Mouse (Mus musculus) hindbrain, embryonic 14.5 days (tissue): ENCODE measurements around the gene Sesn1. TPM values are rescaled to one million over a fixed set of nuclear protein-coding genes. Genes with fewer than 3 reads are reported as not detected.

Experiments
- ATAC-seq: fragments of 200-750 bp; cut with Nextera tagmentation; 2 replicates; pipeline ENCODE4 v1.8.0; 2017; ENCODE audit warnings: moderate number of reproducible peaks, mild to moderate bottlenecking, moderate TSS enrichment, moderate library complexity; ENCODE audit not compliant: low FRiP score
- DNase-seq: peaks from one replicate; pipeline ENCODE4 v3.0.0-alpha.2; 2015; ENCODE audit warnings: low spot score
- H3K27ac ChIP-seq: fragments of 300-500 bp; sonication (generic); 2 replicates; pipeline ENCODE4 v1.5.1; 2014; ENCODE audit warnings: mild to moderate bottlenecking, moderate library complexity
- H3K27me3 ChIP-seq: fragments of 300-500 bp; sonication (generic); 2 replicates; pipeline ENCODE4 v1.6.1; 2014; ENCODE audit warnings: mild to moderate bottlenecking, low read length, mixed read lengths; ENCODE audit not compliant: control insufficient read depth, insufficient read depth
- H3K36me3 ChIP-seq: fragments of 300-500 bp; sonication (generic); replicated peaks from 2 replicates; pipeline ENCODE4 v1.6.1; 2014; ENCODE audit not compliant: control insufficient read depth, insufficient read depth
- H3K4me1 ChIP-seq: fragments of 300-500 bp; sonication (generic); replicated peaks from 2 replicates; pipeline ENCODE4 v1.6.1; 2014; ENCODE audit warnings: antibody characterized with exemption, low read length, mixed read lengths; ENCODE audit not compliant: control insufficient read depth, insufficient read depth
- H3K4me2 ChIP-seq: fragments of 300-500 bp; sonication (generic); replicated peaks from 2 replicates; pipeline ENCODE4 v1.6.1; 2014; ENCODE audit warnings: mild to moderate bottlenecking, moderate library complexity
- H3K4me3 ChIP-seq: fragments of 300-500 bp; sonication (generic); replicated peaks from 2 replicates; pipeline ENCODE4 v1.5.1; 2014; ENCODE audit warnings: mild to moderate bottlenecking, low read length
- H3K9ac ChIP-seq: fragments of 300-500 bp; sonication (generic); 2 replicates; pipeline ENCODE4 v1.6.1; 2014
- H3K9me3 ChIP-seq: fragments of 300-500 bp; sonication (generic); 2 replicates; pipeline ENCODE4 v1.6.1; 2016; ENCODE audit warnings: low read length; ENCODE audit not compliant: control insufficient read depth
- WGBS: fragments of 180-500 bp; shearing (Covaris S2); extraction: QIAGEN DNeasy Blood & Tissue Kit; methylation state at CpG from one replicate; pipeline ENCODE4 v1.1.7; 2014; 5-methylcytosine and 5-hydroxymethylcytosine counted together
- polyA plus RNA-seq: library from polyadenylated mRNA; unstranded; fragments of >200 nt; fragmentation: Nextera tagmentation; extraction: Ambion mirVana; gene quantifications from 2 replicates; pipeline ENCODE4 v1.2.1, GENCODE M21; 2014

The Sesn1 gene
- polyA plus RNA-seq, 1 experiment from 2014 or later, result 37.1 TPM

- Histone ChIP-seq H3K9me3 (no peaks in the 10 kb centered on the region), H3K36me3 (peaks cover 41% of the 10 kb centered on the region), H3K27ac (peak overlapping the region; percentile 47; the same call in 1 of the 2 replicates), H3K27me3 (no peaks in the 10 kb centered on the region), H3K9ac (no peak overlapping the region), H3K4me2 (no peak overlapping the region), H3K4me3 (no peak overlapping the region), H3K4me1 (0 out of 2 replicates have a peak, but pooled peaks cover 3% of the 10 kb centered on the region)
- ATAC-seq, result peak; percentile 68; the same call in 1 of the 2 replicates
- WGBS, result 44% methylated on average over 6 of the region's 6 CpGs
- no peak for DNase-seq
Observed at GRCm38 (mm10) chr10:41908899-41909298, 99.2 kb downstream of the Sesn1 start.

DNA sequence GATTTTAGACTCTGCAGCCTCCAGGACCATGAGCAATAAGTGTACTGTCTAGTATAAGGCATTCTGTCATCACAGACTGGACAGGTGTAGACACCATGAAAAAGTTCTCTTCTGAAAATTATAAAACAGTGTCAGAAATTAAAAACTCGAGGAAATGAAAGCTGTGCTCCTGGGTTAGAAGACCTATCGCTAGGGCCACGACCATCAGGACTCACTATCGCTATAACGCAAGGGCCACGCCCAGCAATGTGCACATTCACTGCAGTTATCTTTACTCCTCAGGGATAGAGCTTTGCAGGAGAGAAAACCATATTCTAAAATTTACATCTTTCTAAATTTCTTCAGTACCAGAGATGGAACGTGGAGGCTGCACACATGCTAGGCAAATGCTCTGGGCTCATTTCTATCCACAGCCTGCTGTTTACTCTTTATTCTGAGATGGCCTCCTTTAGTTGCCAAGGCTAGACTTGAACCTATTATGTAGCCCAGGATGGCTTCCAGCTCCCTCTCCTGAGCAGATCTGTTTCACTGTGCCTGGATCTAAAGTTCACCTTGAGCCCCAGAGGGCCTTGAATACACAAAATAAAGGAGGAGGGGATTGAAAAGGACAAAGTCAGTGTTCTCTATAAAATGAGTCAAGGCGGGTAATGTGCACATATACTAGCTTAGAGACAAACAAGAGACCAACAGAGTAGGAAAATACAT, 102.7 kb downstream of the Sesn1 start:
- DNase-seq, result no peak
- WGBS, result 95% methylated on average over 8 of the region's 8 CpGs
- Histone ChIP-seq H3K27ac (no peak overlapping the region), H3K9me3 (no peaks in the 10 kb centered on the region), H3K9ac (no peak overlapping the region), H3K27me3 (no peaks in the 10 kb centered on the region), H3K4me2 (no peak overlapping the region), H3K4me1 (0 out of 2 replicates have a peak, but pooled peaks cover 3% of the 10 kb centered on the region), H3K36me3 (peaks cover 8% of the 10 kb centered on the region), H3K4me3 (no peak overlapping the region)
- ATAC-seq, result no peak

GRCm38 (mm10) chr10:41926726-41927125, 117.0 kb downstream of the Sesn1 start:
- H3K9me3 ChIP-seq, result no peaks in the 10 kb centered on the region
- H3K9ac ChIP-seq, result no peak overlapping the region
- H3K27me3 ChIP-seq, result no peaks in the 10 kb centered on the region
- DNase-seq, result no peak
- no peaks in the 10 kb centered on the region for H3K36me3 ChIP-seq
- H3K4me2 ChIP-seq, result no peak overlapping the region
- WGBS, result 67% methylated on average over 14 of the region's 14 CpGs
- H3K27ac ChIP-seq, result no peak overlapping the region
- peak; percentile 41; the same call in 1 of the 2 replicates for ATAC-seq
- no peak overlapping the region for H3K4me3 ChIP-seq
- peaks cover 7% of the 10 kb centered on the region for H3K4me1 ChIP-seq

DNA sequence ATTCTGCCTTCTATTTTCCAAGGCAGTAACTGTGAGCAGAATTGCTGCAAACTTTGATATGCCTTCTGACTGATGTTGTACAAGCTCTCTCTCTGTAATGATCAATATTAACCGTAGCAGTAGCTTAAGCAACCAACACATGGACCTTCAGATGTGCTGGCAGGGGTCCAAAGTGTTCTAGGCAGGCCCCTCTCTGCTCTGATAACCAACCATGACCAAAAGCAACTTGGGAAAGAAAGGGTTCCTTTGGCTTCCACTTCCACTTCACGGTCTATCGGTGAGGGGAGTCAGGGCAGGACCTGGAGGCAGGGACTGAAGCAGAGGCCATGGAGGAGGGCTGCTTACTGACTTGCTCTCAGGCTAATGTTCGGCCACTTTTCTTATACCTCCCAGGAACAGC, 121.2 kb downstream of the Sesn1 start:
- ATAC-seq, result no peak
- Histone ChIP-seq H3K36me3 (no peaks in the 10 kb centered on the region), H3K4me3 (no peak overlapping the region), H3K27me3 (no peaks in the 10 kb centered on the region), H3K9me3 (no peaks in the 10 kb centered on the region), H3K9ac (no peak overlapping the region), H3K4me2 (no peak overlapping the region), H3K27ac (no peak overlapping the region), H3K4me1 (peaks cover 19% of the 10 kb centered on the region)
- WGBS, result 45% methylated on average over 4 of the region's 4 CpGs
- no peak for DNase-seq

DNA sequence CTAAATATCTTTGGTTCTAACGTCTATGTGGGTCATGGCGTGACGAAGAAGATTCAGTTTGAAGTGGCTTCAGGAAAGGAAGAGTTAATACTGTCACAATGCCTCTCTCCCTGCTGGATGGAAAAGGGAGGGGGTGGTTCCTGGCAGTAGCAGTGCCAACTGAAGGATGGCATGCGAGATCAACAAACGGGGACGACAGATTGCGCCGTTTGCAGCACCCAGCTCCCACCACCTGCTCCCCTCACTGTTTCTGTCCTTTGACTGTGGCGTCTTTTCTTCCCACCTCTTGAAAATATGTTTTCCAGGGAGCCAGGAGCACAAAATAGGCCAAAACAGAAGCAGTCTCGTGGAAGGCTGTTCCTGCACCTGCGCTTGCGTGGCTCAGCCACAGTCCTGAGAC, 122.2 kb downstream of the Sesn1 start:
- H3K27ac ChIP-seq, result peak overlapping the region; percentile 78
- WGBS, result 51% methylated on average over 12 of the region's 12 CpGs
- H3K27me3 ChIP-seq, result no peaks in the 10 kb centered on the region
- no peaks in the 10 kb centered on the region for H3K9me3 ChIP-seq
- peak overlapping the region; percentile 33 for H3K4me2 ChIP-seq
- no peak overlapping the region for H3K9ac ChIP-seq
- ATAC-seq (no peak), DNase-seq (peak; percentile 52)
- H3K36me3 ChIP-seq, result no peaks in the 10 kb centered on the region
- peaks cover 21% of the 10 kb centered on the region for H3K4me1 ChIP-seq
- no peak overlapping the region for H3K4me3 ChIP-seq

- Histone ChIP-seq H3K4me3 (no peak overlapping the region), H3K27ac (0 out of 2 replicates have a peak overlapping the region, but pooled peaks have one; percentile 11), H3K4me1 (peaks cover 21% of the 10 kb centered on the region), H3K4me2 (no peak overlapping the region), H3K36me3 (no peaks in the 10 kb centered on the region), H3K27me3 (no peaks in the 10 kb centered on the region), H3K9ac (no peak overlapping the region), H3K9me3 (no peaks in the 10 kb centered on the region)
- 82% methylated on average over 5 of the region's 5 CpGs for WGBS
- no peak for ATAC-seq
- no peak for DNase-seq
Observed at GRCm38 (mm10) chr10:41932943-41933342, 123.2 kb downstream of the Sesn1 start.

DNA sequence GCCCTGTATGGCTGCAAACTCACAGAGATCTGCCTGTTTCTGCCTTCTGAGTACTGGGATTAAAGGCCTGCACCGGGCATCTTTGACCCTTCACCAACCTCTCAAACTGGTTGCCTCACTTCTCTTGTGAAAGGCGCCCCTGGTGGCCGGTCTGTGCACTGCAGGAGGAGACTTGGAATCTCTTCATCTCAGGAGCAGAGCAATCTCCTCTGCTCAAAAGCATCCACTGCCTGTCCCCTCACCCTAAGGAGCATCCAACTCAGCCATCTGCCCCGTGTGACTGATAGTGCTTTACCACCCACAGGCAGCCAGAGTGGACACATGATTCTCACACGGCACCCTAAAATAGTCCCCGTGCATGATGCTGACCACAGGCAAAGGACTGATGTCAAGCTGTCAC, 123.8 kb downstream of the Sesn1 start:
- Histone ChIP-seq H3K36me3 (no peaks in the 10 kb centered on the region), H3K27me3 (no peaks in the 10 kb centered on the region), H3K9me3 (no peaks in the 10 kb centered on the region), H3K4me2 (no peak overlapping the region), H3K4me3 (no peak overlapping the region), H3K9ac (no peak overlapping the region), H3K27ac (peak overlapping the region; percentile 11; the same call in 1 of the 2 replicates), H3K4me1 (peaks cover 21% of the 10 kb centered on the region)
- DNase-seq (no peak), ATAC-seq (no peak)
- WGBS, result 65% methylated on average over 6 of the region's 6 CpGs

GRCm38 (mm10) chr10:41934633-41935475, 125.1 kb downstream of the Sesn1 start:
- 9% methylated on average over 21 of the region's 21 CpGs for WGBS
- Histone ChIP-seq H3K4me2 (peak overlapping the region; percentile 38), H3K36me3 (no peaks in the 10 kb centered on the region), H3K27me3 (no peaks in the 10 kb centered on the region), H3K27ac (peak overlapping the region; percentile 64), H3K4me3 (no peak overlapping the region), H3K9ac (no peak overlapping the region), H3K4me1 (peaks cover 21% of the 10 kb centered on the region), H3K9me3 (no peaks in the 10 kb centered on the region)
- peak; percentile 91 for ATAC-seq
- DNase-seq, result peak; percentile 86

- no peaks in the 10 kb centered on the region for H3K9me3 ChIP-seq
- ATAC-seq, result no peak
- no peak for DNase-seq
- H3K9ac ChIP-seq, result no peak overlapping the region
- H3K36me3 ChIP-seq, result no peaks in the 10 kb centered on the region
- no peaks in the 10 kb centered on the region for H3K27me3 ChIP-seq
- peak overlapping the region; percentile 64 for H3K27ac ChIP-seq
- peaks cover 21% of the 10 kb centered on the region for H3K4me1 ChIP-seq
- H3K4me2 ChIP-seq, result peak overlapping the region; percentile 38
- no peak overlapping the region for H3K4me3 ChIP-seq
Observed at GRCm38 (mm10) chr10:41935476-41935829, 125.7 kb downstream of the Sesn1 start.
